Mouse (Mus musculus): Measurements from ENCODE around the gene Sec63. TPM values are rescaled to one million over a fixed set of nuclear protein-coding genes. Genes with fewer than 3 reads are reported as not detected.
A peak's percentile ranks its signal among the peaks of the same experiment; 100 is the strongest.

Sec63 gene
- 26.1 and 28.7 TPM in 2 replicates for polyA plus RNA-seq (2015; fragmentation: Nextera tagmentation; extraction: Ambion mirVana)

GRCm38 (mm10) chr10:42760999-42761900 is at the start of gene Sec63:
Gene Sec63 (plus strand): TSS chr10:42761496.
- Histone ChIP-seq H3K27me3 (no peaks in the 10 kb centered on the region), H3K27ac (peak within 1 kb of the TSS; percentile 94), H3K4me1 (peaks cover 28% of the 10 kb centered on the region), H3K9ac (peak within 1 kb of the TSS; percentile 97), H3K4me2 (replicated peaks) (peak within 1 kb of the TSS; percentile 83), H3K4me3 (peak within 1 kb of the TSS; percentile 93), H3K9me3 (no peaks in the 10 kb centered on the region), H3K36me3 (no peaks in the 10 kb centered on the region)
- ATAC-seq (ENCODE audit: low FRiP score, low read depth): peak; percentile 97
- WGBS: under 1% methylated on average over 30 of the region's 81 CpGs

- Histone ChIP-seq H3K4me1 (peaks cover 23% of the 10 kb centered on the region), H3K27ac (no peak overlapping the region), H3K4me2 (replicated peaks) (peak overlapping the region; percentile 57; the same call in 1 of the 2 replicates), H3K4me3 (no peak overlapping the region), H3K9me3 (no peaks in the 10 kb centered on the region), H3K9ac (no peak overlapping the region), H3K27me3 (peaks cover 10% of the 10 kb centered on the region; the same call in 1 of the 2 replicates), H3K36me3 (no peaks in the 10 kb centered on the region)
- no peak for ATAC-seq (ENCODE audit: low FRiP score, low read depth)
- WGBS: 15% methylated on average over 9 of the region's 9 CpGs
These were observed 46.6 kb upstream of the Sec63 start for GRCm38 (mm10) chr10:42714676-42715075.

GRCm38 (mm10) chr10:42715366-42716035 is 45.8 kb upstream of the Sec63 start:
- Histone ChIP-seq H3K4me2 (replicated peaks) (peak overlapping the region; percentile 57), H3K36me3 (no peaks in the 10 kb centered on the region), H3K9me3 (no peaks in the 10 kb centered on the region), H3K4me1 (peaks cover 23% of the 10 kb centered on the region), H3K27ac (no peak overlapping the region), H3K4me3 (peak overlapping the region; percentile 17), H3K9ac (no peak overlapping the region), H3K27me3 (peaks cover 10% of the 10 kb centered on the region; the same call in 1 of the 2 replicates)
- WGBS: 8% methylated on average over 19 of the region's 19 CpGs
- no peak for ATAC-seq (ENCODE audit: low FRiP score, low read depth)

GRCm38 (mm10) chr10:42722116-42722515 is 39.2 kb upstream of the Sec63 start:
- no peak overlapping the region for H3K4me3 ChIP-seq
- no peak overlapping the region for H3K9ac ChIP-seq
- H3K27me3 ChIP-seq: peaks cover 6% of the 10 kb centered on the region; the same call in 1 of the 2 replicates
- H3K27ac ChIP-seq: no peak overlapping the region
- peaks cover 17% of the 10 kb centered on the region for H3K4me1 ChIP-seq
- no peak for ATAC-seq (ENCODE audit: low FRiP score, low read depth)
- no peak overlapping the region for H3K4me2 ChIP-seq (replicated peaks)
- 90% methylated on average over 5 of the region's 5 CpGs for WGBS
- no peaks in the 10 kb centered on the region for H3K9me3 ChIP-seq
- H3K36me3 ChIP-seq: no peaks in the 10 kb centered on the region

- Histone ChIP-seq H3K4me2 (replicated peaks) (peak overlapping the region; percentile 23; the same call in 1 of the 2 replicates), H3K9ac (no peak overlapping the region), H3K9me3 (no peaks in the 10 kb centered on the region), H3K27ac (peak overlapping the region; percentile 55; the same call in 1 of the 2 replicates), H3K4me1 (peaks cover 15% of the 10 kb centered on the region), H3K36me3 (no peaks in the 10 kb centered on the region), H3K4me3 (no peak overlapping the region), H3K27me3 (peaks cover 3% of the 10 kb centered on the region; the same call in 1 of the 2 replicates)
- 23% methylated on average over 13 of the region's 13 CpGs for WGBS
- no peak for ATAC-seq (ENCODE audit: low FRiP score, low read depth)
These were observed 37.7 kb upstream of the Sec63 start for GRCm38 (mm10) chr10:42723275-42724232.

- no peaks in the 10 kb centered on the region for H3K27me3 ChIP-seq
- no peak overlapping the region for H3K4me2 ChIP-seq (replicated peaks)
- no peaks in the 10 kb centered on the region for H3K36me3 ChIP-seq
- H3K4me3 ChIP-seq: no peak overlapping the region
- 45% methylated on average over 2 of the region's 2 CpGs for WGBS
- H3K27ac ChIP-seq: no peak overlapping the region
- no peak overlapping the region for H3K9ac ChIP-seq
- ATAC-seq (ENCODE audit: low FRiP score, low read depth): no peak
- H3K9me3 ChIP-seq: peaks cover 5% of the 10 kb centered on the region; the same call in 1 of the 2 replicates
- no peaks in the 10 kb centered on the region for H3K4me1 ChIP-seq
These were observed 31.7 kb upstream of the Sec63 start for GRCm38 (mm10) chr10:42729607-42730006.

GRCm38 (mm10) chr10:42734546-42735060 is 26.7 kb upstream of the Sec63 start:
- H3K9me3 ChIP-seq: peaks cover 5% of the 10 kb centered on the region; the same call in 1 of the 2 replicates
- no peak overlapping the region for H3K9ac ChIP-seq
- H3K4me1 ChIP-seq: no peaks in the 10 kb centered on the region
- H3K36me3 ChIP-seq: no peaks in the 10 kb centered on the region
- no peak for ATAC-seq (ENCODE audit: low FRiP score, low read depth)
- H3K4me3 ChIP-seq: no peak overlapping the region
- H3K27me3 ChIP-seq: 0 out of 2 replicates have a peak, but pooled peaks cover 4% of the 10 kb centered on the region
- H3K4me2 ChIP-seq (replicated peaks): no peak overlapping the region
- 55% methylated on average over 5 of the region's 5 CpGs for WGBS
- no peak overlapping the region for H3K27ac ChIP-seq

- H3K9me3 ChIP-seq: no peaks in the 10 kb centered on the region
- no peak overlapping the region for H3K27ac ChIP-seq
- H3K36me3 ChIP-seq: no peaks in the 10 kb centered on the region
- H3K27me3 ChIP-seq: no peaks in the 10 kb centered on the region
- no peak overlapping the region for H3K9ac ChIP-seq
- H3K4me2 ChIP-seq (replicated peaks): no peak overlapping the region
- 45% methylated on average over 10 of the region's 10 CpGs for WGBS
- H3K4me3 ChIP-seq: no peak overlapping the region
- ATAC-seq (ENCODE audit: low FRiP score, low read depth): no peak
- H3K4me1 ChIP-seq: no peaks in the 10 kb centered on the region
These were observed 9.5 kb upstream of the Sec63 start for GRCm38 (mm10) chr10:42751813-42752212.

- H3K4me1 ChIP-seq: no peaks in the 10 kb centered on the region
- WGBS: 75% methylated on average over 2 of the region's 2 CpGs
- ATAC-seq (ENCODE audit: low FRiP score, low read depth): no peak
These were observed 7.0 kb upstream of the Sec63 start for GRCm38 (mm10) chr10:42754341-42754740.

GRCm38 (mm10) chr10:42759741-42760140 is 1.6 kb upstream of the Sec63 start:
- H3K27me3 ChIP-seq: no peaks in the 10 kb centered on the region
- H3K4me2 ChIP-seq (replicated peaks): no peak overlapping the region
- no peak overlapping the region for H3K9ac ChIP-seq
- peaks cover 21% of the 10 kb centered on the region for H3K4me1 ChIP-seq
- no peak overlapping the region for H3K27ac ChIP-seq
- no peaks in the 10 kb centered on the region for H3K36me3 ChIP-seq
- H3K9me3 ChIP-seq: no peaks in the 10 kb centered on the region
- no peak overlapping the region for H3K4me3 ChIP-seq
- WGBS: 82% methylated on average over 4 of the region's 4 CpGs
- no peak for ATAC-seq (ENCODE audit: low FRiP score, low read depth)

More at GRCm38 (mm10) chr10:42754341-42754740, 7.0 kb upstream of the Sec63 start:
- no peak overlapping the region for H3K4me2 ChIP-seq (replicated peaks)
- no peak overlapping the region for H3K27ac ChIP-seq
- H3K9ac ChIP-seq: no peak overlapping the region
- no peak overlapping the region for H3K4me3 ChIP-seq
- H3K27me3 ChIP-seq: no peaks in the 10 kb centered on the region
- H3K9me3 ChIP-seq: no peaks in the 10 kb centered on the region
- no peaks in the 10 kb centered on the region for H3K36me3 ChIP-seq

- H3K9ac ChIP-seq: no peak overlapping the region
- no peak overlapping the region for H3K4me2 ChIP-seq (replicated peaks)
- no peaks in the 10 kb centered on the region for H3K27me3 ChIP-seq
- 54% methylated on average over 8 of the region's 8 CpGs for WGBS
- no peaks in the 10 kb centered on the region for H3K36me3 ChIP-seq
- peaks cover 27% of the 10 kb centered on the region for H3K4me1 ChIP-seq
- ATAC-seq (ENCODE audit: low FRiP score, low read depth): no peak
- no peak overlapping the region for H3K27ac ChIP-seq
- no peak overlapping the region for H3K4me3 ChIP-seq
- H3K9me3 ChIP-seq: no peaks in the 10 kb centered on the region
These were observed 967 bp upstream of the Sec63 start for GRCm38 (mm10) chr10:42760329-42760728.

Data from limb, embryonic 13.5 days (tissue).